Mouse (Mus musculus) megakaryocyte, embryonic 14.5 days (primary cell): Measurements from ENCODE around the gene Dcx. TPM values are rescaled to one million over a fixed set of nuclear protein-coding genes. Genes with fewer than 3 reads are reported as not detected.

Source experiments
- H3K27me3 ChIP-seq: replicated peaks from 2 replicates; pipeline ENCODE3; 2012; ENCODE audit warnings: inconsistent platforms
- H3K36me3 ChIP-seq: replicated peaks from 2 replicates; pipeline ENCODE3; 2012; ENCODE audit warnings: low read length, inconsistent platforms, mixed read lengths
- H3K4me1 ChIP-seq: 2 replicates; pipeline ENCODE4 v1.6.1; 2012; ENCODE audit warnings: inconsistent platforms
- H3K4me3 ChIP-seq: replicated peaks from 2 replicates; pipeline ENCODE3; 2012; ENCODE audit warnings: moderate library complexity, mild to moderate bottlenecking, inconsistent platforms
- H3K9me3 ChIP-seq: 2 replicates; pipeline ENCODE4 v1.6.1; 2012; ENCODE audit warnings: inconsistent platforms
- FLI1 ChIP-seq: IDR thresholded peaks from 2 replicates; pipeline ENCODE4 v1.6.1; 2012; ENCODE audit warnings: low read length, inconsistent platforms, mixed read lengths
- GATA1 ChIP-seq: IDR thresholded peaks from 3 replicates; pipeline ENCODE4 v1.6.1; 2012; ENCODE audit warnings: mixed read lengths, low read length, inconsistent platforms, borderline replicate concordance
- polyA plus RNA-seq: library from polyadenylated mRNA; stranded (reverse); fragments of >175 nt; gene quantifications from 2 replicates; pipeline ENCODE4 v1.2.3, GENCODE M21; 2012; ENCODE audit warnings: low replicate concordance; ENCODE audit not compliant: insufficient read depth

Gene Dcx
- polyA plus RNA-seq: not detected in 2 replicates

DNA sequence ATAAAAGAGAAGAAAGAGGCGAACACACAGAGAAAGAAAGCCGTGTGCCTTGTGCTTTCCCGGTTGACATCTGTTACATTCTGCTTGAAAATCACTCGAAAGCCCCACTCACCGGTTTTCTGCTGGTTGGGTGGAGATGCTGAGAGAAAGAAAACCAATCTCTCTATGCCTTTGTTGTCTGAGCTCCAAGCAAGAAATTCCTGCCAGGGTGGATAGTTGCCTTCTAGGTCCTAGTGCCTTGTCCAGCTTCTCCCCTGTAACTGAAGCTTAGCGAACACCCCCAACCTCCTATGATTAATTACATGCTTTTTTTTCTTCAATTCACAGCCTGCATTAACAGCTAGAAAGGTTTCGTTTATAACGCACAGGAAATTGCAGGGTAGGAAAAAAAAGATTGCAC lies at the start of gene Dcx:
TSS of gene Dcx (minus strand) at position 354 of the 400 bp plus-strand sequence.
- Histone ChIP-seq H3K4me3 (no peak within 1 kb of the TSS), H3K9me3 (peaks cover 4% of the 10 kb centered on the region; the same call in 1 of the 2 replicates), H3K27me3 (peaks cover 2% of the 10 kb centered on the region), H3K4me1 (no peaks in the 10 kb centered on the region), H3K36me3 (no peaks in the 10 kb centered on the region)
- TF ChIP-seq GATA1 (no peak), FLI1 (no peak)

DNA sequence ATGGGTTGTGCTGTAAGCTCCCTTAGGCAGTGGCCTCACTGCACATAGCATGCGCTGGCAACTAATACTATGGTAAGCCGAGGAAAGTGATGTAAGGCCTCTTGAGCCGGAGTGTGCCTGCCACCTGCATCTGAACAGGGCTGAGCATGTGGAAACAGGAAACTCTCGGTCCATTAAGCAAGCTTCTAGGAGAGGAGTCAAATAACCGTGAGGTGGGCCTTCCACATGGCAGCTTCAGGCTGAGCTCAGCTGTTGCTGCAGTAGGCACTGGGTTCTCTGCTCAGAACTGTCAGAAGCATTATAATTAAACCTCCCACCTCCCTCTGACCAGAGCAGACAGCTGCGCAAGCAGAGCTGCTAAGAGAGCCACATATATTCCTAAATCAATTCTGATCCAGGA lies 33.1 kb upstream of the Dcx start:
- Histone ChIP-seq H3K9me3 (peaks cover 7% of the 10 kb centered on the region), H3K36me3 (no peaks in the 10 kb centered on the region), H3K27me3 (peaks cover 5% of the 10 kb centered on the region), H3K4me1 (no peaks in the 10 kb centered on the region), H3K4me3 (no peak overlapping the region)
- TF ChIP-seq GATA1: no peak

DNA sequence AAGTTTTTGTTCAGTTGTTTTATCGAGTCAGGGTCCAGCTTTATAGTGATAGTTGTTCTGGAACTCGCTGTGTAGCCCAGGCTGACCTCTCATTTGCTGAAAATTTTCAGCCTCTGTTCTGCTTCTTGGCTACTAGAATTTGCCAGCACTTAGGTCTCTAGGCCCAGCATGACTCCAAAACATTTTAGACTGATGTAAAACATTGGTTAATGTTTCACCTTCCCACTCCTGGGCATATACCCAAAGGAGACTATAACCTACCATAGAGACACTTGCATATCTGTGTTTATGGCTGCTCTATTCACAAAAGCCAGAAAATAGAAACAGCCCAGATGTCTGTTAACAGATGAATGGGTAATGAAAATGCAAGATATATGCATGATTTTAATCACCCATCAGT lies 560 bp upstream of the Dcx start:
- Histone ChIP-seq H3K27me3 (peaks cover 2% of the 10 kb centered on the region), H3K4me1 (no peaks in the 10 kb centered on the region), H3K4me3 (no peak overlapping the region), H3K9me3 (peaks cover 4% of the 10 kb centered on the region; the same call in 1 of the 2 replicates), H3K36me3 (no peaks in the 10 kb centered on the region)
- no peak for TF ChIP-seq FLI1
- TF ChIP-seq GATA1: no peak

DNA sequence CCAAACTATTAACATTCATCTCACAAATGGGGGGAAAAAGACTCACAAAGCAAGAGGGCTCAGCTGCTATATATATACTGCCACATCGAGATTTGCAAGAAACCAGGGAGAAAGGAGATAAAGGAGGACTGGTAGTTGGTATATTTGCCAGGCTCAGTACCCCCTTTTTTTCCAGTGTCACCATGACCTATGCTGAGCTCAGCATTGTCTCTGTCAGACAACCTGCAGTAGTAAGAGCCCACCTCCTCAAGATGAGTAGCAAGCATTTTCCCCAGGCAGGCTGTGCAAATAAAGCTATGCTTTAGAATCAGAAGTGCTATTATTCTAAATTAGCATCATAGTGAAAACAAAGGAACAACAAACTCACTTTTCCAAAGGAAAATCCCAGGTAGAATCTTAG lies 581 bp downstream of the Dcx start:
- peaks cover 2% of the 10 kb centered on the region for H3K27me3 ChIP-seq
- peaks cover 4% of the 10 kb centered on the region; the same call in 1 of the 2 replicates for H3K9me3 ChIP-seq
- no peak overlapping the region for H3K4me3 ChIP-seq
- H3K4me1 ChIP-seq: no peaks in the 10 kb centered on the region
- TF ChIP-seq GATA1: no peak
- TF ChIP-seq FLI1: no peak
- no peaks in the 10 kb centered on the region for H3K36me3 ChIP-seq

DNA sequence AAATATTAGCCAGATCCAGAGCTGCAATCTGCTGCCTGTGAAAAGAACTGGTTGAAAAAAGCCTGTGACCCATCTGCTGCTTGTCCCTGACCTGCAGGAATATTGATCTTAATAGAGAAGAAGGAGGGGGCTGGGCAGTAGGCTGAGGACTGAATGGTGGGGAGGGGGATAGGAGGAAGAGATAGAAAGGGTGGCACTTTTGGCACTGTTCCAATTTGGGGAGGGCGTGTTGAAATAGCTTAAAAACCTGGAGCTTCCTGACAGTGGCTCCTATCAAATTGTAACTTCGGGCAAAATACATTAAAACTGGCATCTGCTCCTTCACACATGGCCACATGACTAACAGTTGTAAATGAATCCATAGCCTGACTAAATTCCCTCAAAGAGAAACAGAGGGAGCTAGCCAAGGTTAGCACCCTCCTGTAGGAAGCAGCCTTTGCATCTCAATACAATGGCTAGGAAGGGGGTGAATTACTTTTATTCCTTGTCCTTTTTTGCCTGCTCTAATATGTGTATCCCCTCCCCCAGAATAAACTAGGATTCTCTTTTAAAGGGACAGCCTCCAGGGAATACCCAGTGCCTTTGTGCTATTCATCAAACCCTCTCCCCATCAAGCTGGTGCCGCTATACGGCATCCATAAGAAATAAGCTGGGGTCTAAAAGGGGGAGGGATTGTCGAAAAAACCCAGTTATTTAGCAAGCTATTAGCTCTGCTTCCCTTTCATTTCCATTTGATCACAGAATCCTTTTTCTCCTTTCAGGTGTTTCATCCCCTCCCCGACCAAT lies 1.5 kb downstream of the Dcx start:
- H3K4me3 ChIP-seq: no peak overlapping the region
- H3K27me3 ChIP-seq: peaks cover 3% of the 10 kb centered on the region
- H3K9me3 ChIP-seq: peaks cover 4% of the 10 kb centered on the region; the same call in 1 of the 2 replicates
- H3K4me1 ChIP-seq: no peaks in the 10 kb centered on the region
- H3K36me3 ChIP-seq: no peaks in the 10 kb centered on the region
- no peak for TF ChIP-seq GATA1
- no peak for TF ChIP-seq FLI1

DNA sequence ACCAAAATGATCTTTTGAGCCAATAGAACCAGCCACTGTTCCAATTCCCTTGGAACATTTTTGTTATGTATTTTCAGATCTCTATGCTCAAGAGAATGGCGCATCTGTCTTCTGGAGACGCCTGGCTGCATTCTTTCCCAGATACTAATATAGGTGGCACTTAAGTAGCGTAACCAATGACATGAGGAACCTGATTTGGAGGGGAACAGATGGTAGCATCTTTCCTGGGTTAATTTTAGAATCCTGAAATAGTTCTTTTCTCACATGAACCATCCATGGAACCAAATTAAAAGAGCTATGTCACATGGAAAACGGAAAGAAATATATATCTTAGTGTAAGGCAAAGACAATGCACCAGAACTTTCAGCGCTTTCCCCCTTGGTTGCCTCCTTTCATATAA lies 11.0 kb downstream of the Dcx start:
- H3K4me1 ChIP-seq: no peaks in the 10 kb centered on the region
- no peaks in the 10 kb centered on the region for H3K36me3 ChIP-seq
- H3K9me3 ChIP-seq: 0 out of 2 replicates have a peak, but pooled peaks cover 3% of the 10 kb centered on the region
- H3K4me3 ChIP-seq: no peak overlapping the region
- TF ChIP-seq FLI1: no peak
- TF ChIP-seq GATA1: no peak
- H3K27me3 ChIP-seq: peaks cover 2% of the 10 kb centered on the region

DNA sequence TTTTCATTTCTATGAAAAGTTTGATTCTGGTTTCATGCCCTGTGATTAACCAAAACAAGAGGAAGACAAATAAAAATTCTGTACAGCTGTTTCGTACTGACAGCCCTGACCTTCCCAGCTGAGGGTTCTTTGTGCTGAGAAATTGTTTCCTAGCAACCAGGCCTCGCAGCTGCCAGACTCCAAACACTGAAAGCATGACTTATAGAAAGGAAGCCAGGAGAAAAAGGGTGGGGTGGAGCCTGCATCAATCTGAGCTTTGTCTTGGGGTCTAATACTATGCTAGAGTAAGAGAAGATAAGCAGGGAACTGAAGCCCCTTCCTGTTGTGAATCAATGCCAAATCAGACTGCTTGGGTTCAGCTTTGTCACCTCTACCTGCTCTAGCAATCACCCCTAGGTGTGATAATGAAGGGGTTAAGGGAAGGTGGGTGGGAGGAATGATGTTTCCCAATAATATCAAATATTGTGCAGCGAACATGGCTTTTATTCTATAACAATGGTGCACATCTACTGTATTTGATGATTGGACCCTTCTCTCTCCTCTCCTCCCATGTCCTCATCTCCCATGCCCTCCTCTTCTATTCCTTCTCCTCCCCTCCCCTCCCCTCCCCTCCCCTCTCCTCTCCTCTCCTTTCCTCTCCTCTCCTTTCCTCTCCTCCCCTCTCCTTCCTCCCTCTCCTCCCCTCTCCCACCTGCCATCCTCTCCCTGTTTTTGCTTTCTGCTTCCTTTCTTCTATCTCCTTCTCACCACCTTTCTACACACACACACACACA lies 26.2 kb downstream of the Dcx start:
- Histone ChIP-seq H3K4me3 (no peak overlapping the region), H3K9me3 (no peaks in the 10 kb centered on the region), H3K4me1 (no peaks in the 10 kb centered on the region), H3K27me3 (peaks cover 4% of the 10 kb centered on the region), H3K36me3 (no peaks in the 10 kb centered on the region)
- TF ChIP-seq GATA1: no peak
- no peak for TF ChIP-seq FLI1

DNA sequence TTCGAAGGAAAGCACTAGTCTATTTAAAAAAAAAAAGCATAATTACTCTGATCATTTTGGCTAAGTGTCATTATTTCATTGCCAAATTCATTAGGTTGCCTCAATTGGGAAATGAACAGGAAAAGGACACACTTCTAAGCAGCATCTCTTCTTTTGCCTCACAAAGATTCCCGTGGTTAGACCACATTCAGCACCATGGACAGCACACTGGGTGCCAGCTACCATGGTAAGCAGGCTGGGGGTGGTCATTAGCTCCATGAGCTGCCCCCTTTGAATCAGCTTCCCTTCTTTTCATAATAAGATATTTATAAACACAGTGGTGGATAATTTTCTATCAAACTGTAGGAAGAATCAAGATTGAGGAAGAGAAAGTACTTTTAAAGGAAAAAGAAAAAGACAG lies 28.4 kb downstream of the Dcx start:
- no peak overlapping the region for H3K4me3 ChIP-seq
- TF ChIP-seq FLI1 (no peak), GATA1 (no peak)
- H3K27me3 ChIP-seq: peaks cover 4% of the 10 kb centered on the region
- H3K9me3 ChIP-seq: no peaks in the 10 kb centered on the region
- H3K4me1 ChIP-seq: no peaks in the 10 kb centered on the region
- no peaks in the 10 kb centered on the region for H3K36me3 ChIP-seq

DNA sequence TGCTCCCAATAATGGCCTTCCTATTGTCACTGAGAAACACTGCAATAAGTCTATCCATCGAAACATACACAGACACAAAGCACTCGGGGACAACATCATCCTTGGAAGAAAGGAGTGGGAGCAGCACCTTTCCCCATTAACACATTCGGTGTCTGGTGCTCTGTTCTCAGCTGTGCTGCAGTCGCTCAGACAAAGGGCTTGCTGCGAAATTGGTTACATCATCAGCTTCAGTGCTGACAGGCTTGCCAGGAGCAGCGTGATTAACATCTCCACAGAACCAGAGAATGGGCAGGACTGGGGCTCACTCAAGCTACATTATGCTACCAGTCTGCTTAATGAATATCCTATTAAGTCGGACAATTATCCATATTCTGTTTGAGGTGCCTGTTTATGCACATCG lies 30.8 kb downstream of the Dcx start:
- H3K4me3 ChIP-seq: no peak overlapping the region
- H3K4me1 ChIP-seq: no peaks in the 10 kb centered on the region
- peaks cover 4% of the 10 kb centered on the region for H3K27me3 ChIP-seq
- no peaks in the 10 kb centered on the region for H3K9me3 ChIP-seq
- no peak for TF ChIP-seq GATA1
- TF ChIP-seq FLI1: no peak
- H3K36me3 ChIP-seq: no peaks in the 10 kb centered on the region
